Mouse (Mus musculus) olfactory bulb, adult 2 months (tissue): ENCODE data around the gene Wdhd1.

Experiments
- CTCF ChIP-seq: fragments of 200-500 bp; IDR thresholded peaks from 2 replicates; pipeline ENCODE4 v1.5.1; 2012; ENCODE audit warnings: low read depth, mild to moderate bottlenecking, low read length, moderate library complexity; ENCODE audit not compliant: insufficient read depth
- POLR2A ChIP-seq: fragments of 200-500 bp; IDR thresholded peaks from 2 replicates; pipeline ENCODE4 v1.6.1; 2012; ENCODE audit warnings: mild to moderate bottlenecking, low read depth, low read length, moderate library complexity; ENCODE audit not compliant: insufficient read depth

GRCm38 (mm10) chr14:47194096-47194495 lies 82.6 kb downstream of the Wdhd1 start:
- TF ChIP-seq CTCF (no peak), POLR2A (no peak)
